Mouse (Mus musculus) erythroblast, adult 5-6 weeks (primary cell): ENCODE measurements around the gene Tardbp. TPM values are rescaled to one million over a fixed set of nuclear protein-coding genes. Genes with fewer than 3 reads are reported as not detected.
A peak's percentile ranks its signal among the peaks of the same experiment; 100 is the strongest.

Source experiments
- ATAC-seq: replicated peaks from 2 replicates; pipeline ENCODE4 v1.8.0; 2016; ENCODE audit warnings: moderate number of reproducible peaks, mild to moderate bottlenecking, moderate TSS enrichment, inconsistent platforms; ENCODE audit not compliant: poor library complexity, low FRiP score, severe bottlenecking
- total RNA-seq, 2 experiments: library from RNA; stranded (forward) in 1 of 2; stranded (reverse) in 1 of 2; fragments of 150-400 nt in 1 of 2; fragments of 200-764, 138-1000 nt in 1 of 2; gene quantifications; 2 replicates each; pipeline versions ENCODE4 v1.2.3 to v1.2.4; 2015 to 2017; ENCODE audit warnings: low replicate concordance in 2 of 2

Tardbp gene
- 83.6 and 89.4 TPM in 2 replicates for total RNA-seq (2015; ENCODE audit: low replicate concordance)
- total RNA-seq (2017; ENCODE audit: low replicate concordance), result 112 and 199 TPM in 2 replicates

DNA sequence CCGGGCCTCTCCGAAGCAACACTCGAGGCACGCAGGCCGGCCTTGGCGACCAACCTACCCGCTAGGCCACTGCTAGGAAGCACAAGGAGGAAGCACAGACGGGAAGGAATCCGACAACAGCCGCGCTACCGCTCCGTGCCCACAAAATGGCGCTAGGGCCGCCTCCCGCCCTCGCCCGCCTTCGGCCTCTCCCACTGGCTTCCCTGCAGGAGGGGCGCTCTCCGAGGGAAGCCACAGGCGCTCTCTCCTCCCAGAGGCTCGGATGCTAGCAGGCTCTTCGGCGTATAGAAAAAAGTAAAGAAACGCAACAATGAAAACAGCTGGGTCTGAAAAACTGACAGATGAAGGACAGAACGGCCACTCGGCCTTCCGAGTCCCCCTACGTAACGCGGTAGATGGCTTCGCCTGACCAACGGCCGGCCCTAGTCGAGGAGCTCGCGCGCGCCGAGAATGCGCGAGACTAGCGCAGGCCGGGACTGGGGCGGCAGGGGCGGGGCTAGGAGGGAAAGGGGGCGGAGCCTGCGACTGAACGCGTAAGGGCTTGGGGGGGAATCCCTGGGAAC, at the start of gene Tardbp:
TSS of gene Tardbp (minus strand) at position 397 of the 563 bp plus-strand sequence.
- ATAC-seq, result peak; percentile 95

DNA sequence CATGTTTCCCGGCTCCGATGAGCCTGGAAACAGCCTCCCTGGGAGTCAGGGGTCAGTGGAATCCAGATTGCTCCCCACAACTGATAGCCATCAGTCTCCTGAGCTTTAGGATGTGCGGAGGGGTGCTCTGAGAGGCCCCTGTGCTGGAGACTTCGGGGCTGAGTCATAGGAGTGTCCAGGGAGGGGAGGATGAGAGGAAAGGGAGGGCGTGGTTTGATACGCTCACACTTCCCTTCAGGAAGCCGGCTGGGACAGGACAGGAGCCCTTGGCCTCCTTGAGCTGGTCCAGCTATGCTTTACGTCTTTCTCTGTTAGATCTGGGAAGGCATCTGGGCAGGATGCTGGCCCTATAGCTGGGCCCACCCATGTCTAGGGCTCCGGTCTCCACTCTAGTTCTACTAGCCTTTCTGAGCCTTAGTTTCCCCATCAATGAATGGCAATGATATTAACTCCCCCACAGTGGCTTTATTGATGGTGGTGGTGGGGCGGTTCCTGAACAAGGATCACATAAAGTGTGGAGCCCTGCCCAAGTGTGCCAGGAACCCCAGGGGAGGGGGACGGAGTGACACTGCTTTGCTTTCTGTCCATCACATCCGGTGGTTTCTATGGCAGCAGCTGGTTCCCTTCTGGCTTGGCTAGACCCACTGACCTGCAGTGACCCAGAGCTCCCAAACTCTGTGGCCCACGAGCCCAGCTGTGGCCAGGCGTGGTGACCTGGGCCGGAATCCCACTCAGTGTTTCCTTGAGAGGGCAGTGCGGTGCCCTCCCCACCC, 49.6 kb upstream of the Tardbp start:
- no peak for ATAC-seq

DNA sequence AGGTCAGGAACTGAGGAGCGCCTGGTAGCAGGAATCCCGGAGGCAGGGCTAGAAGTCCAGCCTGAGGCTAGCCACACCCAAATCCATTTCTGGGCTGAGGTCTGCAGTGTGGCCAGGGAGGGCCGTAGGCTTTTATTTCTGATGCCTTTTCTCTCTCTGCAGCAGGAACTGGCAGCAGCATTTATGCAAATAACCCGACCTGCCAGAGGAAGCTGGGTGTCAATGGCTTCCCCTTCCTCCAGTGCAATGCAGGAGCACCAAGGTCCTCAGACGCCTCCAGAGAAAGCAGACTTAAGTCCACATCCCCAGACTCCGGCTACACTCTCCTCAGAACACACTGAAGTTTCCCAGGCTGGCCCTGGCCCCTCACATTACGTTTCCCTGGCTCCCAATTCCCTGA, 48.2 kb upstream of the Tardbp start:
- no peak for ATAC-seq

DNA sequence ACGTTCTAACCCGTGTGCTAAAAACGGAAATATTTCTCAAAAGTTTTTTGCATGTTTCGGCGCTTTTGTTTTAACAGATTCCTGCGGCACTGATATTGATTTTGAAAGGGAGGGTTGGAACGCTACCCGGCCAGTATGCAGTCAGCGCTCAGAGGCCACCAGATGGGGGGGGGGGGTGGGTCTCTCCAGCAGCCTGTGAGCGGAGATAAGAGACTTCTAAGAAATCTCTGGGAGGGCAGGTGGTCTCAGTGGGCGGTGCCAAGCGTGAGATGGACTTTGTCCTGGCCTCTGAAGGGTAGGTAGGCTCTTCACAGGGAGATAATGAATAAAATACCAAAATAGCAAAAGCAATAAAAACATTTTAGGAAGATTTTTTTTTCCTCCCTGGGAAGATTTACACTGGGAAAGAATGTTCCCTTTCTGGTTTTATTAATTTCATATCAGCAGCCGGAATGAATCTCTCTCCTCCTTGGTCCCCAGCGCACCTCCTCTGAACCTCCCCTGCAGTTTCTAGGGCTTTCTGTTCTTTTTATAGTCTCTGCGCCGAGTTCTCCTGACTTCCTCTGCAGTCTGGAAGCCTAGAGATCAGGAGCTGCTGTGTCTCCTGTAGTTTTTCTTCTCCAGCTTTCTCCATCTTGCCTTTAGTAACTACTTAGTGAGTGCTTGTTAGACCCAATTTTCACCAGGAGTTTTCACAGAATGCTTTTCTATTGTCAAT, 44.6 kb upstream of the Tardbp start:
- no peak for ATAC-seq

DNA sequence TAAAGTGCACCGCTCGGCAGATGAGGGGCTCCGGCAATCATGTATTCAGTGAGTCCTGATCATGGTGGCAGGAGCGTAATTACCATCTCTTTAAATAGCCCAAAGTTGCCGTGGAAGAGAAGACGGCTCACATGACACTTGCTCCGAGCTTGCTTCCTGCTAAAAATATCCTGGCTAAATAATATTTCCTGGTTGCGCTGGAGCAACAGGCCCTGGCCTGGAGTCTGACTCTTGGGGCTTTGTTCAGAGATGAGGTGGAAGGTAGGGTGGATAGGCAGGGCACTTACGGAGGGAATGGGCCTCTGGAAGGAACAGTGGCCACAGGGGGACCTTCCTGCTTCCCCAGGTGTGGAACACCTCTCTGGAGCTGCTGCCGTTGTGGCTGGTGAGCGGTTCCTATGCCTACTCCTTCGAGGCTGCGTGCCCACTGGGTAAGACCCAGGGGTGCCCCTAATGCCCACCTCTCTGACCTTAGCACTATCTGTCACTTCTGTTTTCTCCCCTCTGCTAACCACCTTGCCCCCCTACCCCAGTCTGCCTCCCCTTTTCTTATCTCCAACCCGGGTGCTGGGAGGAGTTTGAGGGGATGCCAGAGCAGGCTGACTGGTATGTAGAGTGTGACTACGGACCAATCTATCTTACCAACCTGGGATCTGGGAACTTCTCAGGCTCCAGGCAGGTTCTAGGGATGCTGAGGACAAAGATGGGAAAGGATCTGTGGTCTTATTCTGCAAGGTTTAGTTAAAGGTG, 40.4 kb upstream of the Tardbp start:
- ATAC-seq, result no peak

DNA sequence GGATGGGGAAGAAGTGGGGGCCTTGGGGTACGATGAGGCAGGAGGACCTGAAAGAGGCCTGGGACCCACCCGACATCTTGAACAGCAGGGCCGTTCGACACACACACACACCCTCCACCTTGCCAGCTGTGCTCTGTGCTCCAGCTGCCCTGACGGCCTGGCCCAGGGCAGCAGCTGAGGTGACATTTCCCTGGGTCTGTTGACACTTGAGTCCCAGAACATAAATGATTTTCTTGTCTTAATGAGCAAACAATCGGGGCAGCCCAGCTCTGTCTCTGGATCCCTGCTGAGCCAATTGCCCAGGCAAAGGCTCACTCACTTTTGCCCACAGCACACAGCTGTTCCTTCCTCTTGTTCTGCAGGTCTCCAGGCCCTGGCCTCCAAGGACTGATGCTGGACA, 37.2 kb upstream of the Tardbp start:
- no peak for ATAC-seq

DNA sequence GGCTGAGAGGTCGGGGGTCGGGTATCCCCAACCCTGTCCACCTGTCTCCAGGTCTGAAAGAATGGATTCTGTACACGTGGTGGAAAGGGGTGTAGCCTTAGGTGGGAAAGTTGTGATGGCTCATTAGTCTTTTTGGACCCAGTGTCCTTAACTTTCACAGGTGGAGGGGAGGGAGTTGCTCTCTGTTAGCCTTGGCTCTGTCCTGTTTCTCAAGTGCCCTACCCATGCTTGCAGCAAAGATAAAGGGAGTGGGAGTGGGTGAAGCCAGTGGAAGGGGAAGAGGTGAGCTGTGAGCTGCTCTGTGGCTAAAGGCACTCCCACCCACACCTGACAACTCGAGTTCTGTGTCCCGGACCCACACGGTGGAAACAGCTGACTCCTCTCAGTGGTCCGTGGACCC, 36.5 kb upstream of the Tardbp start:
- no peak for ATAC-seq

DNA sequence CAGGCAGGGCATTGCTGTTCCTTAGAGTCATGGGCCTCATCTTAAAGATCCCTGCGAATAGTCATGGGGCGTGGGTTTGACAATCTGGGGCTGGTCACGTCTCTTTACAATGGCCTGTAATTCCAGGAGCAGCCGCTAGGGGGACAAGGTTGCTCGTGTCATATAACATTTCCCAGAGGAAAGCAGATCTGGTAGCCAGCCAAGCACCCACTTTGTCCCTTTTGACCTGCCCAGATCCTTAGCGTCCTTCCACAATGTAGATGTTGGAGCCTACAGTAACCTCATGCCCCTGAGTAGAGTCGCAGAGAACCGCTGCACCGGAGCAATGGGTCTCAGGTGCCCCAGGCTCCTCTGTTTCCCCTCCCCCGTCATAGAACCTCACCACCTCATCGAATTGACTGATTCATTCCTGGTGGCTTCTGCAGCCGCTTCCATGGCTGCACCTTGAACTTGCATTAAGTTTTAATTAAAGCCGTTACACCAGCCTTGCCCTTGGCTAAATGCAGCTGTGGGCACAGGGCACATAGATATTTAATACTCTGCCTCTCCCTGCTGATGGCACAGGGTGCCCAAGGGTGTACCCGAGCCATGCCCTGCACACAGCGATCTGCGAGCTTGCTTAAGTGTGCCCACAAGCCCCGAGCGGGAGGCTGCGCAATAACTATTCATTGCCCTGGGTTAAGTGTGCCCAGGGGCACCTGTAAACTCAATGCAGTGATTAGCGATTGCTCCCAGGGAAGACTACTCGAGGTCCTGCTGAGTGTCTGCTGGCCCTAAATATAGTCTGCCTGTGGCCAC, 35.5 kb upstream of the Tardbp start:
- peak; percentile 64 for ATAC-seq

DNA sequence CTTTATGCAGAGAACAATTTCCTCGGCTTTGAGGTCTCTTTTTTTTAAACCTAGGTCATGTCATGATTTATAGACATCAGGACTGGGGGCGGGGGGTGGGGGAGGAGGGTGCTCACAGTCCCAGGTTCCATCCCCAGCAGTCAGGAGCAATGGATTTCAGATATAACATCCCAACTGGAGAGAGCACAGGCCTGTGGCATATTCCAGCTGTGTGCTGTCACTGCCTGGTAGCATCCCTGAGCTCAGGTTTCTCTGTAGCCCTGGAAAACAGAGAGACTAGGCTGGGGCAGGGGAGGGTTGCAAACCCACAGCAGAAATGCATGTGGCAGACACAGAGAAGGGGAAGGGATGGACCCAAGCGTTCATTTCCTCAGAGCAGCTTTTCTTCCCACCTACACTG, 33.4 kb upstream of the Tardbp start:
- no peak for ATAC-seq

DNA sequence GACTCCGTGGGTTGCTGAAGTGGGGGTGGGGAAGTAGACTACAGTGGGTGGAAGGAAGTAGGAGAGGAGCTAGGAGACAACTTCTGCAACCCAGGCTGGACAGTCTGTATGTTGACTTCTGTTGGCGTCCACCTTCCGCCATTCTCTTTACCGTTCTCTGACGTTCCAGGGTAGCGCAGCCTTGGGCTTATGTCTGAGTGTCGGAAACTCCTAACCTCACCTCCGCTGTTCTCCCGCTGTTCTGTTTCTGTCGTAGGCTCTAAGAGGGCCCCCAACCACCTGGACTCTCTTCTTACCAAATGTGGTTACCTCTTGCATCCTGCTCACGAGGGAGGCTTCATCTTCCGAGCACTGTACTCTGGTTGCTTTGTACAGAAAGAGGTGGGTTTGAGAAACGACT, 31.0 kb upstream of the Tardbp start:
- no peak for ATAC-seq

DNA sequence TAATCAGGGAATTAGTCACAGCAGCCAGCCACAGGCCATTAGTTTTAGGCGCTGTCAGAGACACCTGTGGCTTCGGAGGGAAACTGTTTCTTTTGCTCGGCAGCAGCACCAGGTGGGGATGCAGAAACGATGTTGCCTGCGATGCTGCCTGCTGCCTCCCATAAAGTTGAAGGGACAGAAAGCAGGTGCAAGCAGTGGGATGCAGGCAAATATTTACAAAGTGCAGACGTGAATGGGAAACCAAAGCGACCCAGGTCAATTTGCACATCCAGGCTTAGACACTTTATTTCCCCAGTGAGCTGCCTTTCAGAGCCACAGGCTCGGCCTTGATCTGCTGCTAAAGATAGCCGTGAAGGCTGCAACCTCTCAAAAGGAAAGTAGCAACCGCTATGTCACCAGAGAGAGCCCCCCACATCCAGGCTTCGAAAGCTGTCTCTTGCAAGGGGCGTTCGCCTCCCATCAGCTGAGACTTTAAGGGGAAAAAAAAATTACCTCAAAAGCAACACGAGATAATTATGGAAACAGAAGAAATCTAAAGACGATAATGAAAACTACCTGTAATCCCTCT, 30.0 kb upstream of the Tardbp start:
- ATAC-seq, result no peak

DNA sequence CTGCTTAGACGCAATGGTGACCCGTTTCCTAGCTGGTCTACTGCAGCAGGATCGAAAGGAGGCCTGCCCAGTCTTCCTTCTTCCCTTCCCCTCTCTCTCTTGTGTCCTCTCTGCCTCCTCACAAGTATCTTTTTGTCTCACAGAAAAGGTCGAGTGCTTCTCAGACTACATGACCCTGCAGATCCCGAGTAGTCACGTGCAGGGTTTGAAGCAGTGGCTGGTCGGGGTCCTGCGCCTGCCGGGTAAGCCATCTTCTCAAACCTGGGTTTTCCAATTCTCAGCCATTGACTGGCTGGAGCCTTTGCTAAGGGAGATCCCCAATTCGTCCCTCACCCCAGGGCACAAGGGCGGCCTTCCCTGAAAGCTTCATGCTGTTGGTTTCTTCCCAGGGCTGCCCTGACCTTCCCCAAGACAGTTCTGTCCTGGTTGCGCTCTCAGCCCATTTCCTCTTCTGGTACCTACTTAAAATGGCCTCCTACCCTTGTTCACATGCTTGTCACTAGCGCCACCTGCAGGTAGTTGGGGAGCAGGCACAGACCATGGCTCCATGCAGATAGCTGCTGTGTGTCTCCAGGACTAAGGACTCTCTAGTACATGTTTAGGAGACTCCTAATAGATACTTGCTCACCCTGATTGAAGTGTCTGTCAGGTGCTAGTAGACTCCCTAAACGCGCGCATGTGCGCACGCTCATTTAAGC, 28.0 kb upstream of the Tardbp start:
- peak; percentile 75 for ATAC-seq

DNA sequence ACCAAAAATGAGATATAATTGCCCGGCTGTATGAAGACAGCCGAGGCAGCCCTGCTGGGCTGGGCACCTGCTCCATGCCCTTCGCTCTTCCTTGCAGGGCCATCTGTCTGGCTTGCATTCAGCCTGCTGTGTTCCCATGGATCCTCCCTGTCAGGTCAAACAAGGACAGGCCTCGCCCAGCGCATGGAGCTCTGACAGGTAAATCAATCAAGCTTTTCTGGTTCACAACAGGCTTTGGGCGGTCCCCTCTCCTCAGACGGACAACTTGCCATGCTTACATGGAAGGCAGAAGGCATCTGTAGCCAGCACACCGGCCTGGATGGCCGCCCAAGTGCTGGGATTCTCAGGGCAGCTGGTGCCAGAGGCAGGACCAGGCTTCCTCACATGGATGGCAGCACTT, 24.2 kb upstream of the Tardbp start:
- no peak for ATAC-seq

DNA sequence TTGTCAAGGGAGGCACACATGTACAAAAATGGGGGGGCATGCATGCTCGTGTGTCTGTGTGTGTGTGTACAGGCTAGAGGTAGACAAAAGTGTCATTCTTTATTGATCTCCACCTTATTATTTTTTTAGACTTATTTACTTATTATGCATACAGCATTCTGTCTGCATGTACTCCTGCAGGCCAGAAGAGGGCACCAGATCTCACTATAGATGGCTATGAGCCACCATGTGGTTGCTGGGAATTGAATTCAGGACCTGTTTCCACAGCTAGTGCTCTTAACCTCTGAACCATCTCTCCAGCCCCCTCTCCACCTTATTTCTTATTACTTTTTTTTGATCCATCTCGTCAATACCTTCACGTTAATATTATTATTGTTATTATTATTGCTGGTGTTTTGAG, 22.5 kb upstream of the Tardbp start:
- ATAC-seq, result no peak; the same call in 1 of the 2 replicates

DNA sequence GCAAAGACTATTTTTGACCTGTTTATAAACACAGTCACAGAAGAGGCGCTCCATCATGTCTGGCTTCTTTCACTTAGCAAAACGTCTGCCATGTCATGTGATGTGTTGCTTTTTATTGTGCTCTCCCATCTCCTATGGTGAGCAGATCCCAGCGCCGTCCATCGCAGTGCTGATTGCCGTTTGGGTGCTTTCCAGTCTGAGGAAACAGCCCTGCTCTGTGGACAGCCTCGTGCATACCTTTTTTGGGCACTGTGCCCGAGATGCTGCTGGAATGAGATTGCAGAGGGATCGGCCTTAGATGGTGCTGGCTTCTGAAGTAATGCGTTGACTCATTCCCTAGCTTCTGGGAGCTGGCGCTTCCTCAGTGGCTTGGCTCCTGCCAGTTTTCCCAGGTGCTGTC, 19.8 kb upstream of the Tardbp start:
- ATAC-seq, result no peak

DNA sequence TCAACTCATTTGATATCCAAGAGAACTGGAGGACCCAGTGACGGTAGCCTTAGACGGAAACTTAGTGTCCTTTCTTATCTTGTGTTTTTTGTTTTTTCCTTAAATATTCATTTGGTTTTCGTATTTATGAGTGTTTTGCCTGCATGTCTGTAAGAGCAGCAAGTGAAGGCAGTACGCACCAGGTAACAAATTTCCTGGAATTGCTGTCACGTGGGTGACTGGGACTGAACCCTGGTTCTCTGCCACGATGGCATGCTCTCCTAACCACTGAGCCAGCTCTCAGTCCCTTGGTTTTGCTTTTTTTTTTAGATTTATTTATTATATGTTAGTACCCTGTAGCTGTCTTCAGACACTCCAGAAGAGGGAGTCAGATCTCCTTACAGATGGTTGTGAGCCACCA, 18.1 kb upstream of the Tardbp start:
- no peak for ATAC-seq

DNA sequence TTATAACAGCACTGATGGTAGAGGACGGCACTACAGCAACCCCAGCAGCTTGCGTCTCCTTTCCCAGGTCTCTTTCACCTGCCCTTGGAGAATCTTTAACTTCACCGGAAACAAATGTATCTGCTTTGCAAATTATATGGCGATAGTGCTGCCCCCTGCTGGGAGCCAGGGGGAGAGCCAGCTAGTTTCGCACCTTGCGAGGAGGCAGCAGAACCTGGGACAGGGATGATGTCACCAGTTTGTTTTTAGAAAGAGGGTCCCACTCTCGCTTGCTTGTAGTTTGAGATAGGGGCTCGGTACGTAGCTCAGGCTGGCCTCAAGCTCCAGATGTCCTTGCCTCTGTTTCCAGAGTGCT, 17.3 kb upstream of the Tardbp start:
- peak; percentile 85 for ATAC-seq

DNA sequence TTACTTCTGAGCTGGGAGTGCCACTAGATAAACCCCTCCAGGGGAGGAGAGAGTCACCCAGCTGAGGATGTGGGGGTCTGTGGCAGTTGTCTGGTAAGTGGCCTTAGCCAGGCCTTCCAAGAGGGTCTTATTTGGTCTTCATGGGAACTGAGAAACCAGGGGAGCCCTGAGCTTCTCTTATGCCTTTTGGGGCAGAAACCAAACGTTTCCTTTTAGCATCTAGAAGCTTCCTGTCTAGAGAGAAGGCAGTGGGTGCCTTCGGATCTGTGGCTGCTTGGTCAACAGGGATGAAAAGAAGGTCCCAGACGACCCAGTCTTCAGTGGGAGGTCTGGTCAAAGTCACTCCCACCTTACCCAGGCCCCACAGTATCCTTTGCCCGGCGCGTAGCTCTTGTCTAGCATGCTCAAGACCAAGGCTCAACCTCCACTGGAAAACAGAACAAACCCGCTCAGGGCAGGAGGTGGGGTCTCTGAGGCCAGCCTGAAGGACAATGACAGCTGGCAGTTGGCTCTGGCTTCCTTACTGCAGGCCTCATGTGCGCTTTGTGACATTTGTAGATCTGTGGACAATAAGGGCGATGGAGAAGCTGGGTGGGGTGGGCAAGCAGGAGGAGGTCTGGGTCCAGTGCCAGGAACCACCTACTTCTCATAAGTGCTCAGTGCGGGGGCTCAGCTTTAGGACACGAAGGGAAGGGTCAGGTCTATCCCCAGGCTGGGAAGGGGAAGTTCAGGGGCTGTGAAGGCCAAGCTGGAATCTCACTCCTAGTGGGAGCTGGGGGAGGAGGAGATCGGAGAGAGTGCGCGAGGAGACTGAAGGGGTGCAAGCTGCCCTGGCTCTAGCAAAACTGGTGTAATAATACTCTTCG, 16.7 kb upstream of the Tardbp start, which contains the start of gene Gm572:
TSS of gene Gm572 (plus strand) at position 27 of the 866 bp plus-strand sequence.
- peak; percentile 50; the same call in 1 of the 2 replicates for ATAC-seq
